Mouse (Mus musculus) right cerebral cortex, postnatal 25 days (tissue): ENCODE data around the gene Aff3.

Experiments
- DNase-seq: peaks from one replicate; pipeline ENCODE4 v3.0.0; 2022

The Aff3 gene

DNA sequence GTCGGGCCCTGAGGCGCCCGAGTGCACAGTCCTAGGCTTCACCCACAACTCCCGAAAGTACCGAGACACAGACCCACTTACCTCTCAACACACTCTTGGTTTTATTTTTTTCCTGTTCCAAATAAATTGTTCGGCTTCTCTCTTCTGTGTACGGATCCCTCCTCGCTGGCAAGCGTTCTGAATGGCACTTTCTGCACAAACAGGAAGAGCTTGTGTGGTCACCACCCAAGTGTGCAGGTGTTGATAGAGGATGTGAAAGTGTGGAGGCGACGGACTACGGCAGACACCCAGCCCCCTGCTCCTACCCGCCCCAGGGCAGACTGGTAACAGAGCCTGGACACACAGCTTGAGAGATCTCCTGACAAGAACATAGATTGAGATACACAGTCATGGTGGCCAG lies at the start of gene Aff3:
TSS of gene Aff3 (minus strand) at position 179 of the 400 bp plus-strand sequence.
- DNase-seq, result no peak

DNA sequence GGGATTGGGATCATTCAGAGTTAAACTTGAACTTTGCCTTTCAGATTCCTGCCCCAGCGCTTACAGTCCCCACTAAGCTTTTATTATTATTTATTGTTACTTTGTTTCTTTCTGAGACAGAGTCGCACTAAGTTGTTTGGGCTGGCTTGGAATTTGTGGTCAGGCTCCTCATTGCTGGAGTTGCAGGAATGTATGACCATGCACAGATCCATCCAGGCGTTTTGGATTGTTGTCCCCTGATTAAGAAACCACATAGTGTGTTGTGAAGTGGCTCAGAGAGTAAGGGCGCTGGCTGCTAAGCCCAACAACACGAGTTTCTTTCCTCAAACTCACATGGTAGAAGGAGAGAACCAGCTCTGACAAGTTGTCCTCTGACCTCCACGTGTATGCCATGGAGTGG lies 35.9 kb upstream of the Aff3 start:
- DNase-seq, result no peak

DNA sequence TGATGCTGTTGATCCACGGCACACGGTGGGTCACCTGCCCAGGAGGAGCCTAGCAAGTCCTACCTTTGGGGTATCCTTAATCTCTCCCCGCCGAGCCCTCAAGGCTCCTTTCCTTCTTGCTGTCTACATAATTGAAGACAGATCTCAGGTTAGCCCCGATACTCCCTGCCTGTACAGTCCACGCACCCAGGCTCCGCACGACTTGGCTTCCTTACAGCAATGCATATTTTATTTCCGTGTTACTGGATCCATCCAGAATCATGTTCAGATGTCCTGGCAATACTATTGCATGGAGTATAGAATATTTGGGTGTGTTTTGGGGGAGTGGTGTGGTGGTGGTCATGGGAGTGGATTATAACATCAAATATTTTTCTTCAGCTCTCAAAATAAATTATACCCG lies 34.5 kb upstream of the Aff3 start:
- DNase-seq, result no peak

DNA sequence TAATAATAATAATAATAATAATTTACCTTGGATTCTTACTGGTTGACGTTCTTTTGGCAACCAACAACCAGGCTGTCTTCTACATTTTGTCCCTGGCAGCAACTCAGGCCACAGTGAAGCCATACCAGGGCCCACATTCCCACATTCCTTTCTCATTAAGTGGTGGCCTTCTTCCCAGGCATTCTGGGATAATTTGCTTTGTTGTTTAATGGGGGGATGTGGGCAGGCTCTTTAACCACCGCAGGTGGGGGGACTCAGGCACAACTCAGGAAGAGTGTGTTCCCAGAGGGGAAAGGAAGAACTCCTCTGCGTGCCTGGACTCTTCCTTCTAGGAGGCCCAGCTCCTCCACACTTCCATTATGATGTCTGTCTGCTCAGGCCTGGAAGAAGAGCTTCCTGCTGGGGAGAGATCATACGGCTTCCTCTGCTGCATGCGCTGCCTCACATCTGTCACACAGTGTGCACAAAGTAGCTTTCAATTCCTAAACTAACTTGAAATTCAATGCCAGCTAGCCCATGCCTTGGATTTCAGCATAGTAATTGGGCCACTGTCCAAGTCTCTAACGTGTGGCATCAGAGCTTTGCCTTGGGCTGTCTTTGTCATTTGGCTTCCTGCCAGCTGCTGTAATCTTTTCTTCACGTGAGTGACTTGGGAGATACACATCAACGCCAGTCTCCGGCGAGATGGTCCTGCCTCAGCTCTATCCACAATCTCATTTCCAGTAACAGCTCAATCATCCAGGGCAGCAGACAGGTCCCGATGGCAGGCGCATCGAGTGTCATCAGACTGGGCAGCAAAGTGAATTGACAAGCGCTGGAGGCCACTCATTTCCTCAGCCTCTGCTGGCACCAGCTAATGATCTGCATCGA lies 31.3 kb upstream of the Aff3 start:
- no peak for DNase-seq

DNA sequence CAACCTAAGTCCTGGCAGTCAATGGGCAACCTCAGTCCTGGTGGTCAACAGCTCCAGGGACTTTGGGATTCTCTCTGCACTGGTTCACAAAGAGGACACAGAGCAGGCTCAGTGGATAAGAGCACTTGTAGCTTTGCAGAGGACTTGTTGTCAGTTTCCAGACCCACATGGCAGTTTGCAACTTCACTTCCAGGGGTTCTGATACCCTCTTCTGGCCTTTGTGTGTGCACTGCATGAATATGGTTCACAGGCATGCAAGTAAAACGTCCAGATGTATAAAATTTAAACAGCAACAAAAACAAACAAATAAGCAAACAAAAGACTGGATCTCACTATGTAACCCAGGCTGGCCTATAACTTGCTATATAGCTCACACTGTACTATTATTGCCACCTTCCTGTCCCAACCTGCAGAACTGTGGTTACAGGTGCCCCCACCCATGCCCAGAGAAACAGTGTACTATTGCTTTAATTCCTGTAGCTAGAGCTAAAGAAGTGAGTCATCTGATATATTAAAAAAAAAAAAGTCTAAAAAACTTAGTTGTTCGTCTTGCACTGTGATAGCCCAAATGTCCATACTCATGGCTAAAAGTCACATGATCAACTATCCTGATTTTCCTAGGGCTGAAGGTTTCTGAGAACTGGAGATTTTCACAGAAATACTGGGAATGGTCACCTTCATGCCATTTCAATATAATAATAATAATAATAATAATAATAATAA lies 30.5 kb upstream of the Aff3 start:
- DNase-seq, result no peak

DNA sequence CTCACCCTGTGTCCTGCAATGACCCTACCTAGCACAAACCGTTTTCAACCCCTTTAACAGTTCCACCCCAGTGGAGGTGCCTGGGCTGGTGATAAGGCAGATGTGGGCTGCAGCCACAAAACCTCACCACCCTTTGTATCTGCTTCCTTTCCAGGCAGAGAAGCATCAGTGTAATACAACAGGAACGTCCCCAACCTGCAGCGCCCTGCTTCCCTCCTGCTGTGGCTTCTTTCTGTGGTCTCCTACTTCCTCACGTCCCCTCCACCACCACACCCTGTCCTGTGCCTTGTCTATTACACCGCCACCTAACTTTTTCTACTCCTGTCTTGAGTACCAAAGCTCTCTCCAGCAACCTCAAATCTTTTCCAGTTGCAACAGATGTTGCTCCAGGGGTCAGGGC lies 29.4 kb upstream of the Aff3 start:
- DNase-seq, result no peak

DNA sequence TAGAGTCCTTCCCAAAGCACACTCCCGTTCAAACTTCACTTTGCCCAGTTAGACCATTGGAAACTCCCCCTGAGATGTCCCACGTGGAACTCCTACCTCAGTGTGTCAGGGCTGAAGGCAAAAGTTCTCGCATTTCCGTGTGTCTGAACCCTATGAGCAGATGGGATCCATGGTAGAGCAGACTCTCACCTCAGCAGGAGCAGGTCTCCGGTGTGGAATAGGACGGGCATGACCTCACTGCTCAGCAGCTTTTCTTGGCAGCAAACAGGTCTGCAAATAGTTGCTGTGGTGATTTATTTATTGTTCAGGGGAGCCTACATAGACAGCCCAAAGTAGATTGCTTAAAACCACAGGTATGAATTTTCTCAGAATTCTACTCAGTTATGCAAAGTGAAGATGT lies 25.7 kb upstream of the Aff3 start:
- DNase-seq, result no peak

DNA sequence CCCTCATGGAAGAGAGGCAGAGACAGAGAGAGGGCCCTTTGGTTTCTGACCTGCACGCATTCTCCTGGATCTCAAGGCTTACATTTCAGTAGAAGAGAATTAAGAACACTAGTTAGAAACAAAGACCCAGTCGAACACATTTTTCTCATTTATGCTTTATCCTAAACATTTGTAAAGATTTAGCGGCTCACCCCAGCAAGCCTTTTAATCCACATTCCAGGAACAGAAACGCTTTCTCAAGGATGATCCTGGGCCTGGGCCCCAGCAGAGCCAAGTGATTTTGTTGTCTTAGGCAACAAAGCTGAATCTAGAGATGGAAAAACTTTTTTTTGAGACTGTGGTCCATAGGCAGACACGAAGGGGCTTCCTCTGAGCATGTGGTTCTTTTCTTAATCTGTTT lies 23.5 kb upstream of the Aff3 start:
- no peak for DNase-seq

DNA sequence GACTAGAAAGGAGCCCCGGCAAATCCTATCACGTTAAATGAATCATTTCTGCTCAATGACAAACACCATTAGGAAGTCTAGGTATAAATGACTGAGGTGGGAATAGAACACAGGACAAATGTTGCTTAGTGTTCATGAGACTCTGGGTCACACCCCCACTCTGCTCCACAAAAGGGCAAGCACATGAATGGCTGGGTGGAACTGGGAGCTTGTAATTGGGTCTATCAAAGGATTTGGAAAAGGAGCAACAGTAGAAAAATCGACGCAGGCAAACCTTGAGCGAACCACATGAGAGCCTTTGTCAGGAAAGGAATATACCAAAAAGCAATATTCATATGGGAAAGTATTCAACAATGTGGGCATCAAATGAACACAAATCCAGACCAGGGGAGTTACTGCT lies 21.0 kb upstream of the Aff3 start:
- DNase-seq, result no peak

DNA sequence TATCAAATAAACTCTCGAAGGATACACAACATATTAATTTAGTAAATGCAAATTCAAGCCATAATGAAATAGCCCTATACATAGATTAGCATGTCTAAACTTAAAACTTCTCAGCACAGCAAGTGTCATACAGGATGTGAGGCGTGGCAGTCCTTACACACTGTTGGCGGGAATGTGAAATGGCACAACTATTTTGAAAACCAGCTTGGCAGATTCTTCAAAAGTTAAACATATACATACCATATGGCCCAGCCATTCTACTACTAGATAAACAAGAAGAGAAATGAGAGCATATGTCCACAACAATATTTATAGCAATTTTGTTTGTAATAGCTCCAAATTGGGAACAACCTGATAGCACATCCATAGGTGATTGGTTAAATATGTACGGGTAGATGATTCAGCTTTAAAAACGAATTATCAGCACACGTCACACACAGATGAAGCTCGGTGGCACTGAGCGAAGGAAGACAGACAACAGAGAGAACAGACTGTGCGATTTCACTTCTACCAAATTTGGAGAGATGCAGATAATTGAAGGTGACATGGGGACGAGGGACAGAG lies 18.5 kb upstream of the Aff3 start:
- DNase-seq, result no peak

DNA sequence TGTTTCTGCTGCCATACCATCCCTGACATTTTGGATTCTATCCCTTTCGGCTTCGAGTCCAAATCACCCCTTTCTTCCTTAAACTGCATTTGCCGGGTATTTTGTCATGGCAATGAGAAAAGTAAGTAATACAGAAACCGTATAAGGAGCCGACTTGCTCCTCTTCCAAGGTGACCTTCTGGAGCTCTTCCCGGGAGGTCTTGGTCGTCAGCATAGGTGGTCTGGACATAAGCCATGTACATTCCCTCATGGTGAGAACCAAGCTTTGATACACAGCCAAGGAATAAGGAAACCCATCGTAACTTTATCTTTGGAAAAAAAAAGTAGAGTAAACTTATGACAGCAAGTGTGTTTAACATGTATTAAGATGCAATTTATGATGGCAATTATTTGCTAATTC lies 15.1 kb upstream of the Aff3 start:
- no peak for DNase-seq

DNA sequence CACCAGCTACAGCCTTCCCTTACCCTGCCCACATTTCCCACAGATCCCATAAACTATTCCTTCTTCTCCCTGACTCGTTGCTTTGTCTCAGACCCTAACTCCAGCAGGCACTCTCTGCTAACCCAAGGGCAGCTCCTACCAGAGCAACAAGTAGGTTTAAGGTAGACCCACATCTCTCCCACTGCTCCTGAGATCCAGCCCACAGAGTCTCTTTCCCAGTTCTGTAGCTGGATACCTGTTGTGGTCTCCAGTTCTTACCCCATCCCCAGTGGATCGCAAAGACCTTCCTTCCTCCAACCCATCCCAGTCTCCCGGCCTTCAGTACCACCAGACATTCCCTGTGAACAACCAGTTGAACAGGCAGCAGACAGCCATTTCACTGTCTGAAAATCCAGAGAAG lies 7.0 kb upstream of the Aff3 start:
- DNase-seq, result no peak

DNA sequence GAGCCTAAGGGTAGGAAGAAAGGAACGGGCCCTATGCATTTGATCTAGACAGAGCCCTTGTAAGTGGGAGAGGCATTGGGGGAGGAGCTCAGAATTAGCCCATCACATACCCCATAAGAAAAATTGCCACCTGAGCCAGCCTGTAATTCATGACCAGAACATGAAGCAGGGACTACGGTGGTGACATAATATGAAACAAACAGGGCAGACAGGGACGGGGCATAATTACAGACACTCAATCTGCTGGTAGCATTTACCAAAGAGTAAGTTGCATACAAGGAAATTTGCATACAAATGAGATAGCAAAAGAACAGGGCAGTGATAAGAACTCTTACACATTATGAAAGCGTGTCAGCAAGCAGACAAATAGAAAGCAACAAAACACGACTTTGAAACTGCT lies 6.3 kb upstream of the Aff3 start:
- DNase-seq, result no peak

DNA sequence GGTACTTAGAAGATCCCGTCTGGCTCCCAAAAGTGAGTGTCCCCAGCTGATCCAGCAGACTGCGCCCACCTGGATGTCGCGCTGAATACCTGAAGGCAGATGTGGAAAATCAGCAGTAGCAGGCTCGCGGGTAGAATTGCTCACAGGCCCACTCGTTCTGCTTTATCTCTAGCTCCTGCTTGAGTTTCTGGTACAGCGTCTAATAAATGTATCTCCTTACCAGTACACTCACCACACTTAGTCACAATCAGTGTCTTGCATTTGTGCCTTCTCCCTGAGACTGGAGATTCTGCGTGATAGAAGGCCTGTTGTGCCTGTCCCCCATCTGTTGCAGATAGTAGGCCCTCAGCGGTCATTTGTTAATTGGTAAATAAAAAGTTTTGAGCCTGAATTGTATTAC lies 3.6 kb upstream of the Aff3 start:
- no peak for DNase-seq

DNA sequence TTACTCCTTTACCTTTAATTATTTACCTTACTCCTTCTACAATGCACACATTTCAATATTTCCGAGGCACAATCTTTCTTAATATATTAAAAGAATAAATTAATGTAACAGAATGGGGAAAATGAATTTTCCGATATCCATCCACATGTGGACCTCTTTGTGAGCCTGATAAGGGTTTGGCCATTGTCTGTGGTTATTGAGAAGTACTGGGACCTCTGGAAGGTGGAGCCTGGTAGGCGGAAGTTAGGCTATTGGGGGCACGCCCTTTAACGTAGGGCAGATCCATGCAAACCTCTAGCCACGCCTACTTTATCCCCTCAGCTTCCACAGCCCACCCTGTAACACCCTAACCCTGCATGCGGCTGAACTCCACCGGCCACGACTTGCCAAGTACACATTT lies 3.1 kb upstream of the Aff3 start:
- no peak for DNase-seq

DNA sequence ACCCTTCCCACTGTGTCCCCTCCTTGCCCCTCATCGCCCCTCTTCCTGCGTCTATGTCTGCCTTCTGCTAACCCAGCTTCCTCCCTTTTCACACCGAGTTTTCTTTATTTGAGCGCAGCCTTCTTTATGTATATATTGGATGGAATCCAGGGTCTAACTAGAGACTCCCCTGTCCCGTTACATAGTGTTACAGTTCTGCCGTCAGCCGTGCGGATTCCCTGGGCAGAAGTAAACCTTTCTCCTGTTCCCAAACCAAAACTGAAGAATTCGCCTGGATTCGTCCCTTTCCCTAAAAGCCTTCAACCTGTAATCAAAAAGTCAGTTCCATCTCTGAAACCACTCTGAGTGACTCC lies 2.0 kb upstream of the Aff3 start:
- DNase-seq, result no peak

DNA sequence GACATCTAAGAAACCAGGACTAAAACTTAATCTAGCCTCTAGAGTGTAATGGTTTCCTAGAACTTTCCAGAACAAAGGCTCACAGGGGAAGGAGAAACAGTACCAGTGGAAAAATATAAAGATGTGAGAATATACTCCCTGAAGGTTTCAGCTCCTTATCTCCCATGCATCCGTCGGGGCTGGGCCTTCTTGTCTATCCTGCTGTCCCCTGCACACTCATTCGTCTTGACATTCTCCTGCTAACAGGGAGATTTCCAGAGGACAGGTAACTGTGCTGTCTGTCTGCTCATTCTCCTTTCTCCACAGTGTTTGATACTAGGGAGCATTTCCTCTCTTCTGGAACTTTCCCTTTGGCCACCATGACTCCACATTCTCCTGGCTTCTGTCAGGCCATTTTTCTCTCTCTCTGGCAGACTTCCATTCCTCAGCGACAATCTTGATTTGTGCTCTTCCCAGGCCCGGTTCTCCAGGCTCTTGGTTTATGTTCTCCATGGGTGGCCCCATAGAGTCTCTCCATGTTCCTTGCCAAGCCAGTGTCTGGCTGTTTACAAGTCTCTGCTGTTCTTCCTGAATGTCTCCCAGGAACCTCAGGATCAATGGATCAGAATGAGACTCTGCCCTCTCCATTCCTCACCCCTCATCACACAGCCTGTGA lies 1.5 kb upstream of the Aff3 start:
- no peak for DNase-seq

DNA sequence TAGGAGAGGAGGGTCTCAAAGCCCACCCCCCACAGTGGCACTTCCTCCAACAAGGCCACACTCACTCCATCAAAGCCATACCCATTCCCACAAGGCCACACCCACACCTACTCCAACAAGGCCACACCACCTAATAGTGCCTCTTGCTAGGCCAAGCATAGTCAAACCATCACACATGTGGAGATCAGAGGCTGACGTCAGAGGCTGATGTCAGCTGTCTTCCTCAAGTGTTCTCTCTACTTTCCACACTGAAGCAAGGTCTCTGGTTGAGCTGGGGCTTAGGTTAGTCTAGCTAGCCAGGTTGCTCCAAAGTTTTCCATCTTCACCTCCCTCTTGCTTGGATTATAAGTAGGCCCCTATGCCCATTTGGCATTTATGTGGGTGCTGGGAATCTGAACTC lies 856 bp upstream of the Aff3 start:
- DNase-seq, result no peak

DNA sequence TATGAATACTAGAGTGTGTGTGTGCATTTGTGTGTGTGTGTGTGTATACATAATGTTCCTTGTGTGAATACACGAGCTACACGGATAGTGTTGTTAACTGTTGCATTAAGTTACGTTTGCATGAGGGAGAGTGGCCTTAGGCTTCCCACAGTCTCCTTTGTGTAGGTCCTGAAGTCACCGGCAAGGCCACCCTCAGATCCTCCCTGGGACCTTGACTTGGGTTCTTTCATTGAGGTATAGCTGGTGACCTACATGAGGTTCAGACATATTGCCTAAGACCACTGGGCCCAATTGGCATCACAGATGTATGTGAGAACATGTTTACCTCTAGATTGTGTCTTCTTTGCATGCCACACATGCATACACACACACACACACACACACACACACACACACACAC lies 494 bp downstream of the Aff3 start:
- DNase-seq, result no peak

DNA sequence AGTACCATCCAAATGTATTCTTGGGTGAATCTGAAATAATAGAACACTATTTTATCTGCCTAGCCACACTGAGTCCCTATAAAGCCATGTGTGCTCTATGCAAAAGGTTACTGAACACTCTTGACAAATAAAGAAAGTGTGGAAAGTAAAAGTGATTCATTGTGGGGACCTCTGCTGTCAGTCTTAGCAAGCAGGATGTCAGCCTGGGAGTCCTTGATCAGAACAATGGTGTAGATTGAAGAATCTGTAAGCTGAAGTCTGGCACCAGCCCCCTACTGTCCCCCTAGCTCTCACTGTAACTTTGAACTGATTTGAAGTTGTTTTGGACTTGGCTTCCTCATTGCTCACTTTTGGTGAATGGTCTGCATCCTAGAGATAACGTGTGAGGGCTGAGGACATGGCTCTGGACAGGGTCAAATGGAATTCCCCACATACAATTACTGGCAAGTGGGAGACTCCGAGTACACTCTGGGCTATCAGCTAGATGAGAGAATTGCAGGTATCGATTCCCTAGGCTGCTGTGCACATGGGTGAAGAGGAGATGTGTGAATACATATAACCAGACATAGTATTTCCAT lies 2.0 kb downstream of the Aff3 start:
- no peak for DNase-seq

DNA sequence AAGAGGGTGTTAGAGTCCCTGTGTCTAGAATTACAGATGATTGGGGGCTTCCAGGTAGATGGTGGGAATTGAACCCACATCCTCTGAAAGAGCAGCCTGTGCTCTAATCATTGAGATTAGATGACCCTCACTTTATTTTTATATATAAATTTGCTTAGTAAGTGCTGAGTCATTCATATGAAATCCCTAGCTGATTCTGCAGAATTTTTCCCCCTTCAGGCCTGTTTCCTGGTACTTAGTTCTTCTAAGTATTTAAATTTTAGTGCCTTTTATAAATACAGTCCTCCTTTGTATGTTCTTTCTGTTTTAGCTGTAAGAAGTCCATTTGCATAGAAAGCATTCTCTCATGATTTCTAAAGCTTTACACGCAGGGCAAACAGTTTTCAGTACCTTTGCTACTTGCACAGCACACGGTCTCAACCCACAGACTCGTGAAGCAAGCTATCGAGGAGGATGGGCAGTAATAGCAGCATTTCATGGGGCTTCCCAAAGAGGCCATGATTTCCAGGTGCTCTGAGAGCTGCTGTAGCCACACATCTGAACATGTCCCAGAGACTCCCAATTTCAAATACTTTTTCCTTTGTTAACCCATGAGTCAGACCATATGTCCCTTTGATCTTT lies 5.7 kb downstream of the Aff3 start:
- no peak for DNase-seq

DNA sequence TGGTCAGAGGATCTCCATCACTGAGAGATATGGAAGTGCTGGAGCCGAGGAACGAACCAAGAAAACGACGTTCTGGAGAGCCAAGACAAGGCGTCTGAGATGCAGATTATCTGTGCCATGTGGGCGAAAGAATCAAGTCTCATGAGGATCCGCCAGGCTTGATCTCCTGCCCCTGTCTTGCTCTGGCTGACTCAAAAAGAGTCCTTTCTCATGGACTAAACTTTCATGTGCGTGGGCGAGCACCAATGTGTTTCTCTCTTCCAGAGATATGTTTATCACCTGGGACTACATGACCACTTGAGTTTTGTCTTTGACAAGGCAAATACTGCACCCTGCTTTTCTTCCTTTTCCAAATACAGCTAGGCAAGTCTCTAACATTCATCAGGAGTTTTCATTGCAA lies 6.4 kb downstream of the Aff3 start:
- DNase-seq, result no peak

DNA sequence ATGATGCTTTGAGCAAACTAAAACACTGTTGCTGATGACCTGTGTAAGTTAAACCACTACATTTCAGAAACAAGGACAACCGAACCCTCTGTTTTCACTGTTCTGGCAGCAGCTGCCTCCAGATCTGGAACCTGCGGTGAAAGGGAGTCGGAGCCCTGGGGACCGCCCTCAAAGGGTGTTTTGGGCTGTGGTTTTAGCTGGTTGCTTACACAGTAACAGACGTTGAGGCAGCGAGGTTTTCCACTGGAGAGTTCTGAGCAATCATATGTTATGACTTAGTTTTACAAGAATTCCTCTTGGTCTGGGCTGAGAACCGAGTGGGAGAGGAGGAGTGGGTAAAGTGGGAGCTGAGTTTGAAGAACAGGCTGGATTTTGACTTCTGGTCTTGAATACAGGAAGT lies 7.1 kb downstream of the Aff3 start:
- no peak for DNase-seq
